Mouse (Mus musculus) retina, postnatal 1 day (tissue): ENCODE data around the gene Alk.

Source experiments
- DNase-seq: peaks from one replicate; pipeline ENCODE4 v3.0.0-alpha.2; 2012

Alk gene

DNA sequence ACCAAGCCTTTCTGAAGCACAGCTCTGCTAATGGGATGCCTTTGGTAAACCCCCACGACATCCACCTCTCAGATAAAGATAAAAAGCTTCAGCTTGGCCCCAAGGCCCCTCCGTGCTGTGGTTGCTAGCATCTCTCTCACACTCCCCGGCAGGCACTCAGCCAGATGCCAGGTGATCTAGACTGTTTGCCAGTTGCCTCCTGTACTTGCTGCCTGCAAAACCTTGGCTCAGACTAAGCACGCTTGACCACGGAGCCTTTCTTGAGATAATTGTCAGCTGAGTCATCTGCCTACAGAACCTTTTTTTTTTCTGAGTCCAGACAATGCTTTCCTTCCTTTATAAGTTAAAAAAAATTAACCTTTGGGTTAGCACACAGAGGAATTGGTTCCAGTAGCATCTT, 486.1 kb downstream of the Alk start:
- DNase-seq, result no peak

DNA sequence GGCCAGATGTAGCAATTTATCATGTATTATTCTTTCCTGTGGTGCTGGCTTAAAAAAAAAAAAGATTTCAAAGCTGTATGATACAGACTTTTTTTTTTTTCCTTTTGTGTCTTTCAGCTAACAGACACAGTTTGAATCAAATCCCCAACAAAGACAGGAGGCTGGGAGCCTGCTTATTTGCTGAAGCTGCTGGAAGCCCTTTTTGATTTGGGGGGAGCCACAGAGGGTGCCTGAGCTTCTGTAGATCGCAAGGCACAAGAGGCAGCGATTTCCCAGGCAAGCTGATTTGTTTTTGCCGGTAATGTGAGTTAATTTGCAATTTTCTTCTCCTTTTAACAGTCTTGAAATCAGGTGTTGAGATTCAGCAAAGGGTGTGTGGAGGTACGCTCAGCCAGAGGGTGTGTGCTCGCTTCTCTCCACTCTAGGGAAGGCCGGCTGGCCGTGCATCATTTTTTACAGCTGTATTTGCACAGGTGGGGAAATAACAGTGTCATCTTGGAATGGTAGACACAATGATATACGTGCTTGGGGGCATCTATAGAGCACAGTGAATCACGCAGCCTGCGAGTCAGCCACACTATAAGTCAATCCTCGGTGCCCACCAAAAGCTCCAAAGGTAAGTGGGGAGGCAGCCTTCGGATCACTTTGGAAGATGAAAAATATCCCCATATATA, 489.0 kb downstream of the Alk start:
- DNase-seq, result no peak

DNA sequence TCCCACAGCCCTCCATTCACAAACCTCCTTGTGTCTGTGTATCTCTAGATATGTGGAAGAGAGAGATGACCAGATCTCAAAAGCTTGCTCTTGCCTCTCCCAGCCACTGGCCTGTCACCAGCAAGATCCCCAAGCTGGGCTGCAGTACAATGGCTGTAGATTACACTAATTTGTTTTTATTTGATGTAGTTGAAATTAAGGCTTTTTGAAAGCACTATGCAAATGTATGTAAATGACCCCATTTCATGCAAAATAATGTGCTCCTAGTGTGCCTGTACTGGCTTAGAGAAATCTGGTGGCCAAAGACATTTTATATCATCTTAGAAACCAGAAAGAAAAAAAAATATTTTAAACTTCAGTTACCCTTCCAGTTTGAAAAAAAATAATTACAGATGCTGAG, 492.4 kb downstream of the Alk start:
- DNase-seq, result no peak

DNA sequence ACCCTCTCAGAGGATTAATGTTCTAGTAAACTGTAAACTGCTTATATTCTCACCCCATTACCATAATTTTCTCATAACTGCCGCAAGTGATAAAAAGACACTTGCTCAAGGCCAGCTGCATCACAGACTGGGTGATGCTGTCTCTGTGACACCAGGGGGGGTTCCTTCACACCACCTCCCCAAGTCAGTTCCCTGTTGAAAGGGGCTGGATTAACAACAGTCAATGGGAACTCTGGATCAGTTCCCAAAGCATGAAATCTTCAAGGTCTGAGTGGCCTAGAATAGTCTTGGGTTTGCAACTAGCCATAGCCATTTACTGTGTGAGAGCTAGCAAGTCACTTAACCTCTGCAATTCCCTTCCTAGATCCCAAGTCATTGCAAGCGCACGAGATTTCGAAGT, 492.9 kb downstream of the Alk start:
- DNase-seq, result no peak

DNA sequence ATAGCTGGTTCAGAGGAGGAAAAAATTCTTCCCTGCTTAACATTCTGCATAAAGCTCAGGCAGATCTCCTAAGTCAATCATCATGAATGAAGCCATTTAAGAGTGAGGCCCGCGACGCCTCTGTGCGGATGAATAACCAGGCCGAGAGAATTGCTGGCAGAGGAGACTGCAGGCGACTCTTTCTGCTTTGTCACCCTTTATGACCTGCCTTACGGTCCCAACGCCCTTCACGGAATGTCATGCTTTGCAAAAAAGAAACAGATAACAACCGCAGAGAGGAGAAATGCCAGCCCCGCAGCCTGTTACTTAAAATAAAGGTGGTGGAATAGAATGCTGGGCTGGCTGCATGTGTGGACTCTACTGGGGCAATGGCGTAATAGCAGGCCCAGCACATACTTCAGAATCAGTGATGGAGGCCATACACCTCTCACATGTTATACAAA, 517.1 kb downstream of the Alk start:
- peak; percentile 49 for DNase-seq

DNA sequence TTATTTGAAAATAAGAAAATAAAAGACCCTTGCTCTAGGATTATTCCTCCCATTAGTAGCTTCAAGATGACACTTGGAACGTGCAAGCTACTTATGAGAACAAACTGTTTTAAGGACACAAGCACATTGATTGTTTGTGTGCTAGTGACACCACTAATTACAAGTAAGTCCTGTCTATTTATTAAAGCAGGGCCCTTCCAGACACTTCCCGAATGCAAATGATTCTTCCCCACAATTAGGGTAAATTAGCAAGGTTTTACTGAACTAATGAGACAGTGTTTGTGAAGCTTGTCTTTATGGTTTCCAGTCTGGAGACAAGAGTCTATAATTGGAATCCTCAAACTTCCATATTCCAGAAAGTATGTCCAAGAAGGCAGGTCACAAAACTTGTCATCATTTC, 523.0 kb downstream of the Alk start:
- DNase-seq, result peak; percentile 9

DNA sequence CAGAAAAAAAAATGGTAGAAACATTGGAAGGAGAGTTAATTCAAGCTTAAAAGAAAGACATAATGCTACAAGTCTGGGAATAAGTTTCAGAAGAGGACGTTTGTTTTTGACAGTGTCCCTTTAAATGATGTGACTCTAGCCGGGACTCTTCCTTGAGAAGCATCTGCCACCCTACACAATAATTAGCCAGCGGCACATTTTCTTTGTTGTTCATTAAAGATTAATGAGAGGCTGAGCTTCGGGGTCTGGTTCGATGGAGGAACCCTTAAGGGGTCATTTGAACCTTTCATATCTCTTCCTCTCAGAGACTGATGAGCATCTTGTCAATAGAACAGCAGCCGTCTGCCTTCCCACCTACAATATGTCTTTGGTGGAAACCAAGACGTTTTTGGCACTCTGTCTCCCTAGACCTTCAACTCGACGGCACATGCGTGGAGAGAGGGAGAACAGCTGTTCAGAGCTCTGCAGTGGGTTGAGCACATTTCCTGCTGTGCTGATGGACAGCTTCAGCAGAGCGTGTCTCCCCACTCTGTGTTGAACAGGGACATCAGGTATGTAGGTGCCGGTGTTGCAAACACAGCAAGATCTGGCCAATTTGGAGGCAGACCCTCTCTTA, 528.0 kb downstream of the Alk start:
- peak; percentile 76 for DNase-seq

DNA sequence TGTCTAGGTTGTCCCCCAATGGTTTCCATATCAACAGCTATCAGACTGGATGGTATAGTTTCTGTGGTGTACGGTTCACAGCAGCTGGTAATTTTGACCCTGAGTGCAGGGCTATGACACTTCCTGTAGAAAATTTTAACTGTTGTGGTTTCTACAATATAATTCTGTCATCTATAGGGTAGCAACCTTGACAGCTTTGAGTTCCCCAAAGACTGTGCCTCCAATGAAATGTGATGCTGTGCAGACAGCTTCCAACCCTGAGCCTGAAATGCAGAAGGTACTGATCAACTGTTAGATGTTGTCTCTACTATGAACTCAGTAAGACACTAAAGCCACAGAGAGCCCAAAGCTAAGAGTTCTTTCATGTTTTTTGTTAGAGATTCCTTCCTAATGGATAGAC, 532.6 kb downstream of the Alk start:
- no peak for DNase-seq

DNA sequence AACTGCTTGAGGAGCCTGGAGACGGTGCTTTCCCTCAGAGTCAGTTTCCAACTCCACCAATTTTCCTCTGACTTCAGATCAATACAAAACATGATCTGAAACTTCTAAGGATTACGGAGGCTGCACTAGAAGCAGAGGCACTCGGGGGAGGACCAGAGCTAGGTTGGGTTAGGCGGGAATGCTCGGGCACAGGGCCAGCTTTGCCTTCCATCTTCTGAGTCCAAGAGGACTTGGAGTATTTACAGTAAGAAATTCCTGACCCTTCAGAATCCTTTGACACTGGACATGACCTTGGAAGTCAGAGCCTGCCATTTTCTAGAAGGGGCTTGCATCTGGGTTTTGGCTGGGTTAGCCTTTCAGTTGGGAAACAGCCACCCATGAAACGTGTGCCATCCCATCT, 536.3 kb downstream of the Alk start:
- DNase-seq, result no peak

DNA sequence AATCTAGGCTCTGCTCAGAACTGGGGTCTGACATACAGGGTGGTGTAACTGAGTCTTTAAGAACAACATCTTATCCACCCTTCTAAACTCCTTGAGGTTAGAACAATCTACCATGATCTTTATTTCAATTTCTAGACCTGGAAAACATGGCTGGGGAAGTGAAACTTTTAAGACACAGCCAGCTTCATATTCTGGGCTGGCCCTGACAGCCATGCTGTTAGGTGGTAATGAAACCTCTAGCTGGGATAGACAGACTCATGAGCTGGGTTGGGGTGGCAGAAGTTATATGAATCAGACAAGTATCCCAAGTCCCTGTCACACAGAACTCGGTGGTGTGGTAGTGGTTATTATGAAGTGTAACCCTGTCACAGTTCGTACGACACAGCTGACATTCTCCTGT, 541.4 kb downstream of the Alk start:
- no peak for DNase-seq

DNA sequence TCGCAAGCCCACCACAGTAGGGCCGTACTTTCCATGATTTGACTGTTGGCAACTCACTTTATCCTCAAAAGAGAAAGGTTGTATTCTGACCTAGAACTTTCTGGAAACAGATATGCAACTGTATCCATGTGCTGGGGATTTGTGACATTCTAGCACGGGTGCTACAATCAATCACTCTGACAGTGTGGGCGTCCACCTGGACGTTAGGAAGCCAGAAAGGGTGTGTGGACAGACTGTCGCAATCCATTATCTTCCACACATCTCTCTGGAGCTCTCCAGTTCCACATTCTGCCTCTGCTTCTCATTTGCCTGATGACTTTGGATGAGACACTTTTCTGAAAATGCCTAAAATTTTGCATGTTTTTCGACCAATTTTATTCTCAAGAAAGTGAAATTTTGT, 545.1 kb downstream of the Alk start:
- no peak for DNase-seq

DNA sequence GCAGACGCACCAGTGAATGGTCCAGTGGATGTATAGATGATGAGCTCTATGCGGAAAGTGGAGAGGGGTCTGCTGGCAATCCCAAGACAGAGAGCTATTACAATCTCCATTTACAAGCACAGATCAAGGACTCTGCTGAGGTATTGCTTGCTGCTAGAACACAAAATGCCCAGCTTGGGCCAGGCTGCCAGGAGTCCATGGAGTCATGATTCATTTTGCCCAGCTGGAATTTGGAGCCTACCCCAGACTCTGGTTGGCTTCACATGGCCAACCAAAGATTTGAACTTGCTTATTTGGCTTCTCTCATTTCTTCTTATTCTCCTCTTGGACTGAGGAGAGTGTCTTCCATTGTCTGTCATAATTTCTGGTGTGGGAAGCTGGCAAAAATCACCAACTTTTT, 558.8 kb downstream of the Alk start:
- no peak for DNase-seq

DNA sequence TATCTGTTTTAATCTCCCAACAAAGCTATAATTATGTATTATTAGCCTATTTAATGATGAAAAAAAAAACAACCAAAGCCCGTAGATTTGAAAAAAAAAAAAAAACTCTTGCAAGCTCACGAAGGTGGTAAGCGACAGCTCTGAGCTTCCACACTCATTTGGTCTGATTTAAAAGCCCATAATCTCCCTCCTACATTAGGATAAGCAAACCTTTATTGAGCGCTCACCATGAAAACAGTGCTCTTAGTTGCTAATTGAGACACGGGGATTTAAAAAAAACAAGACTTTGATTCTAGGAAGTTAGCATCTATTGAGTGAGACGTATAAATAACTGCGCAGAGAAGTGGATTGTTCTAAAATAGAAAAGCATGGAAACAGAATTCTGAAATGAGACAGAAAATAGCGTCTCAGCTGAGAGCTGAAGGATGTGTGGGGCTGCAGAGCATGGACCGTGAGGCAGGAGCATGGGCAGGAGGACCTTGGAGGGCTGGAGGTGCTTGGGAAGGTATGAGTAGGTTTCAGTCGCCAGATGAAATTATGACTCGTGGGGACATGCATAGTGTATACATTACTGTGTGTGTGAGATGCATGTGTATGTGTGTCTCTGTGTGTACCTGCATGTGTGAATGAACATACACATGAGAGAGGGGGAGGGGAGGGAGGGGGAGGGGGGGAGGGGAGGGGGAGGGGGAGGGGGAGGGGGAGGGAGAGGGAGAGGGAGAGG, 560.6 kb downstream of the Alk start:
- DNase-seq, result peak; percentile 20

DNA sequence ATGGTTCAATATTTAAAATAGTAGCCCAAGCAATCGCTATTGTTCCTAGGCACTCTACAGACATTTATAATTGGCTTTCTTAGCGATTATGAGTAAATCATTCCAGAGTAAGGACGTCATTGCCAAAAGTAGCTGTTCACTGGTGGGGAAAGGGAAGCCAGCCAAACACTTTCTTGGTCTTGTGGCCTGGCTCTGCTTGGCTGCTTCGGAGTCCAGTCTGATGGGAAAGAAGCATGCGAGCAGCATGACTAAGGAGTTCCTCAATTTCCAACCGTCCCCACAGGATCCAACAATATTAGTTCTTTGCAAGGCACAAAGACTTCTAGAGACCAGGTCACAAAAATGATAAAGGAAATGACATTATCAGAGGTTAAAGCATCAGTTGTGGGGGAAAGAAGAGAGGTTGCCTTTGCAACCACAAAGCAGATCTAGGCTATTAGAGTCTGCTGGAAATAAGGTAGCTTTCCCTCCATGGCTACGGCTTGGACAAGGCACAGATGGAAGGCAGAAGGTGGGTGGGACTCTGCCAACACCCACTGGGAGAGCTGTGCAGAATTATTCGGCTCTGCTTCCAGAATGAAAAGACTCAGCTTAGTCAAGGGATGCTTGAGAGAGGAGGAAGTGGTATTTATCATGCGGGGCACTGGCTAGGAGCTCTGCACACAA, 561.3 kb downstream of the Alk start:
- DNase-seq, result peak; percentile 68

DNA sequence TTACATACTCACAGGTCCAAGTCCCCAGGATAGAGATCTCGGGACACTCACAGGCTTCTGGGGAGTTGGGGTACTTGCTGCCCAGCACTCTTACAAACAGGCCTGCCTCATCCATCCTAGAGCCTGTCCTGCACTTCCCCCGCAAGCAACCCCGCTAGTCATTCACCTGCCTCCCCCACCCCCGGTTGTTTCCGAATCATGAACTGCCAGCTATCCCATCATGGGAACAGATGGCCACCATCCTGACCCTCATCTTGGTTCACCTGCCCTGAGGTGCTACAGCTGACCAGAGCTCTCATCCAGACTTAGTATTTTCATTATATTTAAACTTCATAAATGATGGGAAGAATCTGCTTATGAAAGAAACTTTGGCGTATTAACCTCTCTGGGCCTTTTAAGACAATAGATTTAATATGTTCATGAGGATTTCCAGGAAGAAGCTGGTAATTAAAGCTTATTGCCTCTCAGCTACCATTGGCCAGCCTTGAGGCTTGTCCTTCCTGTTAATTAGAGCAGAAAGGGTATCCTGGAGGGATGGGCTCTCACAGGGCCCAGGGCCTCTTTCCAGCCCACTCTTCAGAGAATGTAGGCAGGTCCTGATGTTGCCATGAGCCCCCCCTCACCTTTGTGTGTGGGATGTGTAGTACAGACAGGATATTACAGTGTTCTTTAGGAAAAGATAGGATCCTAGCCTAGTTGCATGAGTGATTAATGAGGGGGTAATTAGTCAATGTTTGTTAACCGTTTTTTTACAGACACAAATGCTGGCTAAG, 565.1 kb downstream of the Alk start:
- peak; percentile 81 for DNase-seq

DNA sequence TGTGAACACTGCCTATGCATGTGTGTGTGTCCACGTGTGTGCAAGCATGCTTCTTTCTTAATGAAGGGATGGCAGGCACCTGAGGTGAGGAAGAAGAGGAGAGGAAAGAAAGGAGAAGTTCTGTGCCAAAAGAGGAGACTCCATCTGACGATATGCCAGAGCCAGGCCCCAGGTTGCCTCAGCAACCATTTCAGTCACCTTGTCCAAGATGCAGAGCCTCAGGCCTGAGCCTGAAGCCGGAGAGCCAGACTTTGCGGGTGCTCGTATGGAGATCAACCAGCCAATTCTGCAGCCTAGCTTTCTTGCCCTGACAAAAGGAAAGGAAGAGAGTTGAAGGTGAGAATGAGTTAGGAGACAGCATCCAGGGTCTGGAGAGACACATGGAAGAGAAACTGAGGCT, 566.1 kb downstream of the Alk start:
- DNase-seq, result no peak

DNA sequence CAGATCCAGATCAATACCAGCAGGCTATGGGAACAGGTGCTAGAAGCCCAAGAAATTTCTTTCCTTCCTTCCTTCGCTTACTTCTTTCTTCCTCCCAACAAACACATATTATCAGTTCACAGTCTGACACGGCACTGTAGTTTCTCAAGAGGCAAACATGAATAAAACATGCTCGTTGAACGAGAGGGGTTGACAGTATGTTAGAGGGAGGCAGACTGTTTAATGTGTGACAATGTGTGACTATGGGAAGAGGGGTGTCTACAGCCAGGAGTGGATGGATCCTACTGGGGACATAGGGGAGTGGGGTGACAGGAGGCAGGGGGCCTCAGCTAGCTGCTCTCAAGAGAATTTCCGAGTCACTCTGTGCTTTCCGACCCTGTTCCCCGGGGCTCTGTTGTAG, 573.8 kb downstream of the Alk start:
- DNase-seq, result no peak

DNA sequence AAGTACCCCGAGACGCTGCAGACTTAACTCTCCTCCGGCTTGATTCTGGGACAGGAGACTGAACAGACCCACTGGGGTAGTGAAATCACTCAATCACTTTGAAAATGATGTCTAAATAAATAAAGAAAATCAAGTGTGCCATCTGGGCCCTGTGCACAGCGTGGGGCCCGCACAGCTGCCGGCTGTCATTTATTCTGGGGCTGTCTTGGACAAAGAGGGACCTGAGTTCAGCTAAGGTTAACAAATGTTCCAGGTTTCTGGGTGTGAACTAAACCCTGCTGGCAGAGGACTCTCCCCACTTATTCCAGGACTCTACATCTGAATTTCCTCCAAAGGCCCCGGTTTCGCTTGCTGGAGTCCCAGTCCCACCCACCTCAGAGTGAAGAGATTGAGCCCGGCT, 581.1 kb downstream of the Alk start:
- DNase-seq, result peak; percentile 8

DNA sequence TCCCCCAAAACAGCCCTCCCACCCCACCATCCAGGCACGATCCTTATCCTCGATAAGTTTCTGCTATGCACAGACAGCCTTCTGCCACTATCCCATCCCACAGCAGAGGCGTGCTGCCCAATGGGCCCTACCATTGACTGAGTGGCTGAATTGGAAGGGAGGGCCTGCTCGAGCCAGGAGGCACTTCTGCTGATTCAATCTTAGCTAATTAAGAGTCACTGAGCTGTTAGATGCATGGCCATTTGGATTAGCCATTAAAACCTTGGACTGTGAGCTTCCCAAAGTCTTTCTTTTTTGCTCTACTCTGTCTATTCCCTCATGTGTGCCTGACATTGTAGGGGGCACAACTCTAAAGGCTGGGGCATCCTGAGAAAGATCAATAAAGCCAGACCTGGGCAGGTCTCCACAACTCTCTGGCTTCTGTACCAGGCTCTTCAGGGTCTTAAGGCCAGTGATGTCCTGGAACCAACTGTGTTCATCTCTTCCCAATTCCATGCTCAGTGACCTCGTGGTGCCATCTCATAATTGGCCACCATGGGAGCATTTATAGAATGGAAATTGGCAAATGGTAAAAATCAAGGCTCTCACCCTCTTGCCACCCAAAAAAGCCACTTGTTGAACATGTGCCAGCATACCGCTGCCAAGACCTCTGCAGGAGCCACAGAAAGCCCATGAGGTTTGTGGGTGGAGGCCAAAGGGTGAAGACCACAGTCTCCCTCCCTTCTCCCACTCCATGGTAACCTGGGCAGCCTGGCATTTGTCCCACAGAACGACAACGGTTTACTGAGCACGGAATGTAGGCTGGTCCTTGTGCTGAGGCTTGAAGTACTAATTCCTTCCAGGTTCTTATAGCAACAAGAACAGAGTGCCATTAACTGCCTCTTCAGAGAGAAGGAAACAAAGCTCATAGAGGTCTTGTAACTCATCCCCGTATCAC, 582.4 kb downstream of the Alk start:
- DNase-seq, result no peak

DNA sequence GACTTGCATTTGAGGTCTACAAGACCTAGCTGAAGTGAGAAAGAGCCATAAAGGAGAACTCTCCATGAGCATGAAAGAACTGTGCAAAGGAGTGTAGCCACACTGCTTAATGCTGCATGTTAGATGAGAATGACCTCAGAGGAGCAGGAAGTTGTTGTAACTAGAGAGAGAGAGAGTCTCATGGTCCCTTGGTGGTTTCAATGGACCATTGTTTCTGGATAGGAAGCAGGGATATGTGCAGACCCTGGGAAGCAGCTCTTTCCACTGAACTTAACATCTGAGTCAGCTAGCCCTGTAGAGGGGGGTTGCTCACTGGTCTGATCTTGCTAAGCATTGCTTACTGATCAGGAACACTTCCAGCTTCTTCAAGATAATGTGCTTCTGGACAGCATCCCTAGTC, 587.1 kb downstream of the Alk start:
- DNase-seq, result no peak

DNA sequence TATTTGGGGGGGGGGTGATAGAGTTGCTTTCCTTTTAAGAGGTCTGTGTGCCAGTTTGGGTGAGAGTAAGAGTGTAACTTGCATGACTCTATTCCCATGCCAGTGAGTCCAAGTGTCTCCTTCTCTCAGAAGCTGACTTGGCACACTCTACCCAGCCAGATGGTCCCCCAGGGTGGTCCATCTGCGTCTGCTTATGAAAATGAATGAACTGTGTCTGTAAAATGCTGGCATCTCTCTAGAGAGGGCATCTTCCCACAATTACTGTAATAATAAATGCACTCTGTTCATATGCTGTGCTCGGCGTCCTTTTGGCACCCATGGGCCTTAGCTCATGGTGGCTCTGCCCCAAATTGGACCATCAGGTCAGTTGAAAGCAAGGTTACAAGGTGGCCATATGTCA, 589.2 kb downstream of the Alk start:
- peak; percentile 17 for DNase-seq

DNA sequence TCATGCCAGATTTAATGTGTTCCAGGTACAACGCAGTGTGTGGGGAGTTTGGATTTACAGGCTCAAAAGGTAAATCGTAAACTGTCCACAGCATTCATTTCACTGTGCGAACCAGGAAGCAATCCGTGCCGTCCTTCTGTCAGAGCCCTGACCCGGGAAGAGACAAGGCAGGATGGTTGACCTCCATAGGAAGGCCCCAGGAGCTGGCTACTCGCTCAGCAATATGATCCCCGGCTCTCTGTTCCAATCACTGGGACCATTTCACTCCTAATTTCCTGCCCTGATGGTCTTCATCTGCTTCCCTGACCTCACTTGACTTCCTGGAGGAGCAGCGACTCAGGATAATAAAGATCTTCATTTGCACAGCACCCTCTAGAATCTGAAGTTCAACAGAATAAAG, 591.7 kb downstream of the Alk start:
- DNase-seq, result no peak
